Mouse (Mus musculus) G1E (cell line): Measurements from ENCODE around the gene Lrrfip1. TPM values are rescaled to one million over a fixed set of nuclear protein-coding genes. Genes with fewer than 3 reads are reported as not detected.
A peak's percentile ranks its signal among the peaks of the same experiment; 100 is the strongest.

ENCODE experiments used
- ATAC-seq: 2 replicates; pipeline ENCODE4 v1.8.0; 2016; ENCODE audit warnings: mild to moderate bottlenecking; ENCODE audit not compliant: insufficient number of reproducible peaks, poor library complexity, low FRiP score, severe bottlenecking; ENCODE audit errors: extremely low read depth
- DNase-seq: peaks from one replicate; pipeline ENCODE4 v3.0.0; 2012; ENCODE audit warnings: low spot score
- H3K27me3 ChIP-seq: 2 replicates; pipeline ENCODE4 v1.6.1; 2012; ENCODE audit warnings: mild to moderate bottlenecking, low read length, inconsistent platforms; ENCODE audit not compliant: insufficient read depth
- H3K36me3 ChIP-seq: replicated peaks from 2 replicates; pipeline ENCODE3; 2012; ENCODE audit warnings: mild to moderate bottlenecking, inconsistent platforms
- H3K4me1 ChIP-seq: 2 replicates; pipeline ENCODE4 v1.6.1; 2012; ENCODE audit warnings: low read depth, low read length, inconsistent platforms, mixed read lengths; ENCODE audit not compliant: insufficient read depth
- H3K4me3 ChIP-seq: 2 replicates; pipeline ENCODE4 v1.5.1; 2012; ENCODE audit warnings: low read depth, mild to moderate bottlenecking, inconsistent platforms, low read length, moderate library complexity, mixed read lengths
- H3K9me3 ChIP-seq: replicated peaks from 2 replicates; pipeline ENCODE4 v1.6.1; 2012; ENCODE audit warnings: inconsistent platforms
- CTCF ChIP-seq: IDR thresholded peaks from 2 replicates; pipeline ENCODE4 v1.5.1; 2012; ENCODE audit warnings: low read depth, low read length, inconsistent platforms, mixed read lengths
- GATA1 ChIP-seq: IDR thresholded peaks from 2 replicates; pipeline ENCODE4 v1.6.1; 2012; ENCODE audit warnings: borderline replicate concordance, low read length, inconsistent platforms, mixed read lengths
- GATA2 ChIP-seq: IDR thresholded peaks from 2 replicates; pipeline ENCODE4 v1.6.1; 2012; ENCODE audit warnings: low read depth, low read length, inconsistent platforms, borderline replicate concordance
- POLR2AphosphoS5 ChIP-seq: IDR thresholded peaks from 2 replicates; pipeline ENCODE4 v1.6.1; 2012; ENCODE audit warnings: low read depth, low read length, inconsistent platforms; ENCODE audit not compliant: insufficient replicate concordance
- TAL1 ChIP-seq: conservative IDR thresholded peaks from 2 replicates; pipeline ENCODE4 v1.6.1; 2012; ENCODE audit warnings: low read depth, low read length, inconsistent platforms, mixed read lengths
- polyA plus RNA-seq: library from polyadenylated mRNA; stranded (reverse); fragments of >175 nt; gene quantifications from 2 replicates; pipeline ENCODE4 v1.2.3, GENCODE M21; 2012
- total RNA-seq, 2 experiments: library from RNA; stranded (forward) in 1 of 2; stranded (reverse) in 1 of 2; fragments of 200-1000 nt in 1 of 2; fragments of >200 nt in 1 of 2; fragmentation: Nextera tagmentation in 1 of 2; gene quantifications; 2 replicates each; pipeline ENCODE4 v1.2.3; 2014 to 2017

Gene Lrrfip1
- total and polyA plus RNA-seq, 3 experiments = 0.22 TPM; not detected in 2

DNA sequence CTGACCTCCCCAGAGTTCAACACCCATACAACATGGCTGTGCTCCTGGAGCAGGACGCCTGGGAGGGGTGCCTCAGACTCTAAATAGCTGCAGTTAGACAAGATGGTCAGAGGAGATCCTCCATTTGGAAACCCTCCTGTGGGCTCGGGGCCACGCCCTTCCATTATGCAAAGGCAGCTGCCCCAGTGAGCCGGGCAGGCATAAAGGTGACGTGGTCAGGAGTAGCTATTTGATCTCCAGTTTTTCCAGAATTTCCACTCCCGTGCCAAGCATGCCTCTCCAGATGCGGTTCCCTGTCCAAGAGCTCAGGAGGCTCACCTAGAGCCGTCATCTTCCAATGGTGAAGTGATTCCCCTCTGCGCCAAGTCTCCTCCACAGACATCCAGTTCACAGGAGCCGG, 45.6 kb downstream of the Lrrfip1 start:
- H3K4me1 ChIP-seq = no peaks in the 10 kb centered on the region

DNA sequence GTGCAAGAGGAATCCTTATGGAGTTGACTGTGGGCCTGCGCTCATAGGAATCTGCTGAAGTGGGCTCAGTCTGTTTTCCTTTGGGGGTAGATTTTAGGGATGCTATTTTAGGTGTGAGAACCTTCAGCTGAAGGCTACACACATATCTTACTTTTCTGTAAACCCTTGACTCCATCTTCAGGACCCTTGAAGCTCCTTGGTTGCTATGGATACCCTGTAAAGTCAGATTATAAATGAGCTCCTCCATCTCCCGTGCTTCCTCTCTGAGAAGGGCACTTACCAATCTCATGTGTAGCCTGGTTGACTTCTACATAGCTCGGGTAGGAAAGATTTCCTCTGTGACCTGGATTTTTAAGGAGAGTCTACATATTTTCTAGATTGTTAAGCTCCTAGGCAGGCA, 46.1 kb downstream of the Lrrfip1 start:
- no peaks in the 10 kb centered on the region for H3K27me3 ChIP-seq
- ATAC-seq (no peak), DNase-seq (no peak)
- peaks cover 74% of the 10 kb centered on the region for H3K9me3 ChIP-seq
- H3K36me3 ChIP-seq = no peaks in the 10 kb centered on the region
- TF ChIP-seq TAL1 (no peak), GATA1 (no peak), POLR2AphosphoS5 (no peak), GATA2 (no peak), CTCF (no peak)
- no peaks in the 10 kb centered on the region for H3K4me1 ChIP-seq
- no peak overlapping the region for H3K4me3 ChIP-seq

More for the DNA sequence above, 45.6 kb downstream of the Lrrfip1 start:
- H3K36me3 ChIP-seq = no peaks in the 10 kb centered on the region
- peaks cover 75% of the 10 kb centered on the region for H3K9me3 ChIP-seq
- TF ChIP-seq GATA2 (no peak), CTCF (no peak)
- DNase-seq = no peak
- no peak overlapping the region for H3K4me3 ChIP-seq
- H3K27me3 ChIP-seq = no peaks in the 10 kb centered on the region
- no peak for ATAC-seq

GRCm38 (mm10) chr1:91046237-91046636, 47.7 kb downstream of the Lrrfip1 start:
- Histone ChIP-seq H3K4me1 (no peaks in the 10 kb centered on the region), H3K4me3 (no peak overlapping the region), H3K36me3 (no peaks in the 10 kb centered on the region), H3K27me3 (no peaks in the 10 kb centered on the region), H3K9me3 (peaks cover 77% of the 10 kb centered on the region)
- ATAC-seq = no peak
- DNase-seq = no peak
- TF ChIP-seq GATA1 = no peak
- TF ChIP-seq CTCF = no peak
- no peak for TF ChIP-seq POLR2AphosphoS5
- TF ChIP-seq TAL1 = no peak
- no peak for TF ChIP-seq GATA2

- H3K27me3 ChIP-seq = no peaks in the 10 kb centered on the region; the same call in 1 of the 2 replicates
- H3K4me1 ChIP-seq = no peaks in the 10 kb centered on the region; the same call in 1 of the 2 replicates
- no peak for TF ChIP-seq GATA1
- TF ChIP-seq POLR2AphosphoS5 = no peak
- no peak for TF ChIP-seq TAL1
- no peak for TF ChIP-seq GATA2
- ATAC-seq (no peak), DNase-seq (no peak)
- H3K4me3 ChIP-seq = no peak overlapping the region
- H3K9me3 ChIP-seq = peaks cover 79% of the 10 kb centered on the region
- no peaks in the 10 kb centered on the region for H3K36me3 ChIP-seq
Observed at GRCm38 (mm10) chr1:91049296-91049695, 50.8 kb downstream of the Lrrfip1 start.

GRCm38 (mm10) chr1:91051461-91052094, 53.0 kb downstream of the Lrrfip1 start:
- DNase-seq = no peak
- ATAC-seq = no peak
- no peaks in the 10 kb centered on the region; the same call in 1 of the 2 replicates for H3K27me3 ChIP-seq
- no peak overlapping the region for H3K4me3 ChIP-seq
- no peaks in the 10 kb centered on the region for H3K36me3 ChIP-seq
- peaks cover 83% of the 10 kb centered on the region for H3K9me3 ChIP-seq
- H3K4me1 ChIP-seq = no peaks in the 10 kb centered on the region; the same call in 1 of the 2 replicates
- TF ChIP-seq CTCF (no peak), TAL1 (no peak), POLR2AphosphoS5 (no peak), GATA1 (no peak), GATA2 (no peak)

- Histone ChIP-seq H3K36me3 (no peaks in the 10 kb centered on the region), H3K27me3 (no peaks in the 10 kb centered on the region; the same call in 1 of the 2 replicates), H3K4me1 (no peaks in the 10 kb centered on the region; the same call in 1 of the 2 replicates), H3K9me3 (peaks cover 82% of the 10 kb centered on the region), H3K4me3 (peak overlapping the region; percentile 28; the same call in 1 of the 2 replicates)
- ATAC-seq = no peak
- DNase-seq = no peak
- TF ChIP-seq TAL1 (no peak), POLR2AphosphoS5 (no peak), CTCF (no peak), GATA2 (no peak), GATA1 (no peak)
Observed at GRCm38 (mm10) chr1:91052747-91053181, 54.2 kb downstream of the Lrrfip1 start.
